Mouse (Mus musculus) embryonic facial prominence, embryonic 11.5 days (tissue): ENCODE data around the gene Padi1. TPM values are rescaled to one million over a fixed set of nuclear protein-coding genes. Genes with fewer than 3 reads are reported as not detected.

Experiments
- ATAC-seq: fragments of 200-750 bp; cut with Nextera tagmentation; replicated peaks from 2 replicates; pipeline ENCODE4 v1.8.0; 2017; ENCODE audit warnings: low read depth; ENCODE audit not compliant: insufficient number of reproducible peaks, low FRiP score, low TSS enrichment
- DNase-seq: peaks from one replicate; pipeline ENCODE4 v3.0.0-alpha.2; 2015; ENCODE audit warnings: low spot score
- H3K27ac ChIP-seq: fragments of 300-500 bp; sonication (generic); replicated peaks from 2 replicates; pipeline ENCODE4 v1.5.1; 2014; ENCODE audit warnings: mild to moderate bottlenecking, low read depth, low read length, control low read depth
- H3K27me3 ChIP-seq: fragments of 300-500 bp; sonication (generic); 2 replicates; pipeline ENCODE4 v1.6.1; 2014; ENCODE audit warnings: mild to moderate bottlenecking, low read length, moderate library complexity, mixed read lengths; ENCODE audit not compliant: control insufficient read depth, insufficient read depth
- H3K36me3 ChIP-seq: fragments of 300-500 bp; sonication (generic); replicated peaks from 2 replicates; pipeline ENCODE4 v1.6.1; 2014; ENCODE audit warnings: low read depth, mild to moderate bottlenecking, low read length, moderate library complexity, mixed read lengths; ENCODE audit not compliant: control insufficient read depth, insufficient read depth
- H3K4me1 ChIP-seq: fragments of 300-500 bp; sonication (generic); 2 replicates; pipeline ENCODE4 v1.6.1; 2014; ENCODE audit warnings: low read length, mixed read lengths; ENCODE audit not compliant: control insufficient read depth, insufficient read depth
- H3K4me2 ChIP-seq: fragments of 300-500 bp; sonication (generic); 2 replicates; pipeline ENCODE4 v1.6.1; 2014; ENCODE audit warnings: low read depth, mild to moderate bottlenecking, control low read depth, low read length, moderate library complexity
- H3K4me3 ChIP-seq: fragments of 300-500 bp; sonication (generic); 2 replicates; pipeline ENCODE4 v1.5.1; 2014; ENCODE audit warnings: low read depth, low read length, control low read depth
- H3K9ac ChIP-seq: fragments of 300-500 bp; sonication (generic); replicated peaks from 2 replicates; pipeline ENCODE4 v1.6.1; 2014; ENCODE audit warnings: mild to moderate bottlenecking, control low read depth, low read length
- H3K9me3 ChIP-seq: fragments of 300-500 bp; sonication (generic); replicated peaks from 2 replicates; pipeline ENCODE4 v1.6.1; 2016; ENCODE audit warnings: mild to moderate bottlenecking, low read length, inconsistent platforms, mixed read lengths; ENCODE audit not compliant: control insufficient read depth
- WGBS: fragments of 180-500 bp; shearing (Covaris S2); extraction: QIAGEN DNeasy Blood & Tissue Kit; methylation state at CpG from one replicate; pipeline ENCODE4 v1.1.7; 2014; 5-methylcytosine and 5-hydroxymethylcytosine counted together
- polyA plus RNA-seq: library from polyadenylated mRNA; unstranded; fragments of >200 nt; fragmentation: Nextera tagmentation; extraction: Ambion mirVana; gene quantifications from 2 replicates; pipeline ENCODE4 v1.2.1, GENCODE M21; 2014

Padi1 gene
- polyA plus RNA-seq, 1 experiment from 2014 or later: 0.13 TPM

DNA sequence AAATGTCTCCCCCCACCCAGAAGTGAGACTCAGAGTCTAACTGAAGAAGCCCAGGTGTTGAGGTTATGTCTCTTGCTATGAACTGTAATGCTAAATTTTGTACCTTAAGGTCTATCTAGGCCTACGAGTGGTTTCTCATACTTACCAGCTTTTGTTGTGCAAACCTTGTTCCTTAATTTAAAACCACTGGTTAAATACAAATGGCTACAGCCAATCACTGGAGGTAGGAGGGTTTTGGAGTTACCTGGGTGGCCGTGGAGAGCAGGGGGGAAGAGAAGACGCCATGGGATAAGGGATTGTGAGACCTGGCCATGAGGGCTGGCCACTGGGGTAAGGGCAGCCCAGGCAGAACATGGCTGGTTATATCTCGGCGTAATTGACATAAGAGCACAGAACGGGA is 57.3 kb downstream of the Padi1 start:
- 85% methylated on average over 6 of the region's 6 CpGs for WGBS
- no peak for ATAC-seq

DNA sequence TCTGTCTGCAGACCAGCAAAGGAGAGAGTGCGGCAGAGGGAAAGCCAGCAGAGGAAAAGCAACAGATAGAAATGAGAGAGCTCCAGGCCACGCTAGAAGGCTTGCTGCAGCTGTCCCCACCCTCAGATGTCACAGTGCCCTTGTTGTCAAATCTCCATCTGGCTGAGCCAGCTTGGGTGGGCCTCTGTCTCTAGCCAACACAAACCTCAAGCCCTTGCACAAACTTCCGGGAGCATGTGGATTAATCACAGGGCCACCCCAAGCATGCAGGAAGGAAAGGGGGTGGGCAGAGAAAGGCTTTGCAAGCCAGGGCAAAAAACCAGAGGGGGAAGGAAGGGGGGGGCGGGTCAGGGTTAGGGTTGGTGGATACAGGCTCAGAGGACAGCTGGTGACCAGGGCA is 58.2 kb downstream of the Padi1 start:
- ATAC-seq: no peak

More for the DNA sequence above, 57.3 kb downstream of the Padi1 start:
- H3K9ac ChIP-seq: no peak overlapping the region
- no peak for DNase-seq
- no peak overlapping the region for H3K27ac ChIP-seq
- H3K4me2 ChIP-seq: no peak overlapping the region
- no peaks in the 10 kb centered on the region for H3K36me3 ChIP-seq
- no peak overlapping the region for H3K4me3 ChIP-seq
- H3K4me1 ChIP-seq: no peaks in the 10 kb centered on the region
- H3K27me3 ChIP-seq: no peaks in the 10 kb centered on the region
- no peaks in the 10 kb centered on the region for H3K9me3 ChIP-seq

DNA sequence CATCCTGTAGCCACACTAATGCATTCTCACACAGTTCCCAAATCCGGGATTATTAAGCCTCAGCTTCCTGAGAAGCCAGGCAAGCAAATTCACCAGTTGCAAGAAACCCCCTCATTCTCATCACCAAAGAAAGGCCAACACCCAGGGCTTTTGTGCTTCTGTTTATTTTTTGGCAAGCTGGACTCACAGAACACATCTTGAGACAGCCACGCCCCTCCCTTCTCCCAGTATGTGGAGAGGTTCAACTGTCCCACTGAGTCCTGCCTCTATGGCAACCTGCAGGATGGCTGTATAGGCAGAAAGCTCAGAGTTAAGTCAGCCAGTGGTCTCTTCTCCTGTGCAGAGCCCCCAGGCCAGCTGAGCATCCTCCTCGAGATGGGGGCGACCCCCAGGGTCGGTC is 60.4 kb downstream of the Padi1 start:
- WGBS: 83% methylated on average over 5 of the region's 5 CpGs
- no peaks in the 10 kb centered on the region for H3K9me3 ChIP-seq
- H3K4me1 ChIP-seq: no peaks in the 10 kb centered on the region
- no peak overlapping the region for H3K4me3 ChIP-seq
- ATAC-seq (no peak), DNase-seq (no peak)
- H3K4me2 ChIP-seq: no peak overlapping the region
- no peaks in the 10 kb centered on the region for H3K36me3 ChIP-seq
- no peaks in the 10 kb centered on the region for H3K27me3 ChIP-seq
- no peak overlapping the region for H3K9ac ChIP-seq
- no peak overlapping the region for H3K27ac ChIP-seq

More for the DNA sequence above, 58.2 kb downstream of the Padi1 start:
- Histone ChIP-seq H3K9me3 (no peaks in the 10 kb centered on the region), H3K27me3 (no peaks in the 10 kb centered on the region), H3K27ac (no peak overlapping the region), H3K4me3 (no peak overlapping the region), H3K4me1 (no peaks in the 10 kb centered on the region), H3K36me3 (no peaks in the 10 kb centered on the region), H3K4me2 (no peak overlapping the region), H3K9ac (no peak overlapping the region)
- DNase-seq: no peak
- 77% methylated on average over 4 of the region's 4 CpGs for WGBS

DNA sequence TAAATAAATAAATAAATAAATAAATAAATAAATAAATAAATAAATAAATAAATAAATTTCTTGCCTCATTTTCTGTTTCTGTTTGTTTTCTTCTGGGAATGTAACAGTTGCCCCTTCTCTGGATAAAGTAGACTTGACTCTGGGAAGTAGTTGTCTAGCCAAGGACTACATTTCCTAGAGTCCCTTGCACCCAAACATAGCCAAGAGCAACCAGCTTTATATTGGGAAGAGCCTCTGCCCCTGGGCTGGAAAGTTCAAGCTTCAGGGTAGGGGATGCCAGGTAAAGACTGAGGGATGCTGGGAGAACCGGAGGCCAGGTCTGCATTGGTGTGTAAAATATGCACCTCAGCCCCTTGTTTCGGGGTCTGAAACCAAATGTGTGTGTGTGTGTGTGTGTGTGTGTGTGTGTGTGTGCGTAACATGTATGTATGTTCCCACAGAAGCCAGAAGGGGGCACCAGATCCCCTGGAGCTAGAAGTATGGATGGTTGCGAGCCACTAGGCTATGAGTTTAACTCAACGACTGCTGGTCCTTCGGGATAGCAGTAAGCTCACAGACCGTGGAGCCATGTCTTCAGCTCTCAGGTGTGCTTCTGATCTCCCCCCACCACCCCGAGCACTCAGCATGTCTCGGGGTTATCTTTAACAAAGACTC is 61.2 kb downstream of the Padi1 start:
- ATAC-seq: no peak

DNA sequence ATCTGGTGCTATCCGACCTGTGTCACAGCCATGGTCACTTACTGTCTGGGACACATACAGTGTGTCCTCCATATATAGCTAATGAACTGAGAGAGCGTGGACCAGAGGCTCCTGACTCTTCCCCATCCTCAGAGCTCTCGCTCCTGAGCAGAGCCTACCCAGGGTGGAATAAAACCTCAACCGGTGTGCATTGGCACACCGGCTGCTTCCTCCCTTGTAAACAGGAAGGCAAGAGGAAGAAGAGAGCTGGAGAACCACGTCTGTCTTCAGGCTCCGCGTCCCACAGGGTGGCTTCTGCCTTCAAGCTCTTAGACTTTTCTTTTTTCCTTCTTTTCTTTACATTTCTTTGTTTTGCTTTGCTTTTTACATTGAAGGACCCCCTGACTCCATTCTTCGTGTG is 62.8 kb downstream of the Padi1 start:
- no peak for ATAC-seq
- WGBS: 89% methylated on average over 9 of the region's 9 CpGs

More for the DNA sequence above, 61.2 kb downstream of the Padi1 start:
- Histone ChIP-seq H3K4me2 (no peak overlapping the region), H3K27me3 (no peaks in the 10 kb centered on the region), H3K4me1 (no peaks in the 10 kb centered on the region), H3K9ac (no peak overlapping the region), H3K4me3 (no peak overlapping the region), H3K9me3 (no peaks in the 10 kb centered on the region), H3K36me3 (no peaks in the 10 kb centered on the region), H3K27ac (no peak overlapping the region)
- DNase-seq: no peak
- 94% methylated on average over 9 of the region's 9 CpGs for WGBS

DNA sequence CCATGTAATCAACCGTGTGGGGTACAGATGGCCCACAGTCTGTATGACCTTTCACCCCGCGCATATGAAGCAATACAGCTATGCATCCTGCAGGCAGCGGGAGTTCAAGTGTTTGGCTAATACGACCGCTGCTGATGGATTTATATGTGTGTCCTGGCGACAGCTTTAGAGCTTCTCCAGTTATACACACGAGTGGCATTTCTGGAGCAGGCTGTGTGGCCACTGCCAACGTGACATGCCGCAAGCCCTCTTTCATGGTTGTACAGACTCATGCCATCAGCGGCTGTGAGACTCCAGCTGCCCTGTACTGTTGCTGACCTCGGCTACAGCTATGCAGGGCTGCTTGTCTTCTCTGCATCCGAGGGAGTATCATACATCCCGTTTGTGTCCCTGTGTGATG is 65.1 kb downstream of the Padi1 start:
- no peaks in the 10 kb centered on the region for H3K36me3 ChIP-seq
- ATAC-seq (no peak), DNase-seq (no peak)
- no peak overlapping the region for H3K9ac ChIP-seq
- H3K27me3 ChIP-seq: no peaks in the 10 kb centered on the region; the same call in 1 of the 2 replicates
- no peaks in the 10 kb centered on the region for H3K4me1 ChIP-seq
- no peak overlapping the region for H3K27ac ChIP-seq
- H3K4me2 ChIP-seq: no peak overlapping the region
- H3K9me3 ChIP-seq: no peaks in the 10 kb centered on the region
- 79% methylated on average over 14 of the region's 14 CpGs for WGBS
- H3K4me3 ChIP-seq: no peak overlapping the region

More for the DNA sequence above, 62.8 kb downstream of the Padi1 start:
- H3K4me3 ChIP-seq: no peak overlapping the region
- H3K9me3 ChIP-seq: no peaks in the 10 kb centered on the region
- no peaks in the 10 kb centered on the region for H3K36me3 ChIP-seq
- no peak for DNase-seq
- no peak overlapping the region for H3K4me2 ChIP-seq
- H3K27me3 ChIP-seq: no peaks in the 10 kb centered on the region; the same call in 1 of the 2 replicates
- H3K4me1 ChIP-seq: no peaks in the 10 kb centered on the region
- no peak overlapping the region for H3K27ac ChIP-seq
- H3K9ac ChIP-seq: no peak overlapping the region

DNA sequence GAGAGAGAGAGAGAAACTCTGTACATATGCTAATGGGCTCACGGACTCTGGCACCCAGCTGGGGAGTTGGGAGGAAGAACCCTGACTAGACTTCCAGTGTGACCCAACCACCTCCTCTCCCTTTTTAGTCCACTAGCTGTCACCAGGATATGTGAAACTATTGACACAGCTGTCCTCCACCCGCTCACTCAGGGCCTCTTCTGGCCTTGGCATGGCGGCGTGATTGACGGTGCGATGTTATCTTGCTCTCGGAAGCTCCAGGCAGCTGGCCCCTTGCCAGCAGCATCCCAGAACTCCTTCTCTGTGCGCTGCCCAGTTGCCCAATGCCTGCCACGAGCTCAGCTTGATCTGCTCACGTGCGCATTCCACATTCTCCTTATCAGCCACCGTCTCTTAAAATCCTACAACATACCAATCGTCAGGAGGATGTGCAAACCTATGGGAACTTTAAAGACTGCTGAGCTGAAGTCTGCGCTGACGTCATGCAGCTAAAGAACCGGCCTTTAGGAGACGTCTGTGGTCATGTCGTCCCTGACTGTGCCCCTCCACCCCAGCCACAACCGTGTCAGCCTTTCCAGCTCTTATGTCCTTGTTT is 65.7 kb downstream of the Padi1 start:
- WGBS: 56% methylated on average over 19 of the region's 19 CpGs
- no peak overlapping the region for H3K27ac ChIP-seq
- peak; percentile 62; the same call in 1 of the 2 replicates for ATAC-seq

DNA sequence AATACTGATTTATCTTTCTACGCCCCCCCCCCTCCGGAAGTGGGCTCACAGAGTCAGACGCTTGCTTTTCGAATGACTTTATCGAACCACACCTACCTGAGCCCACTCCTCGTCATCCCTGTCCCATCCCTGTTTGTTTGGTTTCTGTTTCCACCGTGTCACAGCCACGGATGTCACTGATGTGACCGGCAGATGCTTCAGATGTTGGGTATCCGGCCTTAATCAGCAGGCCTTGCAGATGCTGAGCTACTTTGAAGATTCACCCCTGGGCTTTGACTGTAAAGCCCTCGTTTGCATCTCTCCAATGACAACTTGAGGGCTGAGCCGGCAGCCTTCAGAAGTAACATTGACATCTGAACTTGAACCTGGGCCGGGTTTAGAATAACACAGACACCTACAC is 69.0 kb downstream of the Padi1 start:
- 77% methylated on average over 13 of the region's 13 CpGs for WGBS
- no peak overlapping the region for H3K27ac ChIP-seq
- no peaks in the 10 kb centered on the region for H3K36me3 ChIP-seq
- no peaks in the 10 kb centered on the region for H3K9me3 ChIP-seq
- no peak overlapping the region for H3K4me2 ChIP-seq
- no peaks in the 10 kb centered on the region; the same call in 1 of the 2 replicates for H3K27me3 ChIP-seq
- ATAC-seq: no peak
- H3K4me1 ChIP-seq: no peaks in the 10 kb centered on the region
- H3K9ac ChIP-seq: no peak overlapping the region
- H3K4me3 ChIP-seq: no peak overlapping the region
- DNase-seq: no peak

More for the DNA sequence above, 65.7 kb downstream of the Padi1 start:
- Histone ChIP-seq H3K4me1 (no peaks in the 10 kb centered on the region), H3K9me3 (no peaks in the 10 kb centered on the region), H3K4me3 (no peak overlapping the region), H3K4me2 (no peak overlapping the region), H3K9ac (no peak overlapping the region), H3K36me3 (no peaks in the 10 kb centered on the region), H3K27me3 (no peaks in the 10 kb centered on the region; the same call in 1 of the 2 replicates)
- peak; percentile 43 for DNase-seq
